Mouse (Mus musculus) olfactory bulb, adult 2 months (tissue): ENCODE measurements at regions not wholly inside any gene's neighbourhood (a gene's known extent, or its start where the extent isn't known, plus 50 kb on each side); places are given as distances from the start of the nearest gene placed in this dataset.

Experiments used
- CTCF ChIP-seq: fragments of 200-500 bp; IDR thresholded peaks from 2 replicates; pipeline ENCODE4 v1.5.1; 2012; ENCODE audit warnings: low read depth, mild to moderate bottlenecking, low read length, moderate library complexity; ENCODE audit not compliant: insufficient read depth
- POLR2A ChIP-seq: fragments of 200-500 bp; IDR thresholded peaks from 2 replicates; pipeline ENCODE4 v1.6.1; 2012; ENCODE audit warnings: mild to moderate bottlenecking, low read depth, low read length, moderate library complexity; ENCODE audit not compliant: insufficient read depth

- no peak for TF ChIP-seq CTCF
- TF ChIP-seq POLR2A: no peak
Measured at GRCm38 (mm10) chr9:98180766-98181165, 106.5 kb upstream of the Nmnat3 start.
